Mouse (Mus musculus) intestine, embryonic 15.5 days (tissue): ENCODE results near the gene Gse1. TPM values are rescaled to one million over a fixed set of nuclear protein-coding genes. Genes with fewer than 3 reads are reported as not detected.

Experiments used
- ATAC-seq: fragments of 200-750 bp; cut with Nextera tagmentation; 2 replicates; pipeline ENCODE4 v1.8.0; 2017; ENCODE audit warnings: moderate TSS enrichment, moderate library complexity
- H3K27ac ChIP-seq: fragments of 300-500 bp; sonication (generic); 2 replicates; pipeline ENCODE4 v1.5.1; 2015; ENCODE audit warnings: mild to moderate bottlenecking, inconsistent platforms
- H3K27me3 ChIP-seq: fragments of 300-500 bp; sonication (generic); replicated peaks from 2 replicates; pipeline ENCODE4 v1.6.1; 2015; ENCODE audit warnings: inconsistent platforms
- H3K36me3 ChIP-seq: fragments of 300-500 bp; sonication (generic); 2 replicates; pipeline ENCODE4 v1.6.1; 2015; ENCODE audit warnings: inconsistent platforms
- H3K4me1 ChIP-seq: fragments of 300-500 bp; sonication (generic); replicated peaks from 2 replicates; pipeline ENCODE4 v1.6.1; 2015; ENCODE audit warnings: inconsistent platforms
- H3K4me2 ChIP-seq: fragments of 300-500 bp; sonication (generic); replicated peaks from 2 replicates; pipeline ENCODE4 v1.6.1; 2015; ENCODE audit warnings: mild to moderate bottlenecking, inconsistent platforms
- H3K4me3 ChIP-seq: fragments of 300-500 bp; sonication (generic); replicated peaks from 2 replicates; pipeline ENCODE4 v1.5.1; 2015; ENCODE audit warnings: inconsistent platforms
- H3K9ac ChIP-seq: fragments of 300-500 bp; sonication (generic); 2 replicates; pipeline ENCODE4 v1.6.1; 2015; ENCODE audit warnings: inconsistent platforms
- H3K9me3 ChIP-seq: fragments of 300-500 bp; sonication (generic); 2 replicates; pipeline ENCODE4 v1.6.1; 2016; ENCODE audit warnings: inconsistent platforms
- WGBS: fragments of 180-500 bp; shearing (Covaris S2); methylation state at CpG from one replicate; pipeline ENCODE4 v1.1.7; 2015; 5-methylcytosine and 5-hydroxymethylcytosine counted together
- polyA plus RNA-seq: library from polyadenylated mRNA; unstranded; fragments of >200 nt; fragmentation: Nextera tagmentation; extraction: Ambion mirVana; gene quantifications from 2 replicates; pipeline ENCODE4 v1.2.1, GENCODE M21; 2015

The Gse1 gene
- polyA plus RNA-seq, 1 experiment from 2014 or later: 7.9 TPM

- Histone ChIP-seq H3K27ac (peak overlapping the region; percentile 78), H3K4me1 (peaks cover 64% of the 10 kb centered on the region), H3K4me2 (0 out of 2 replicates have a peak overlapping the region, but pooled peaks have one; percentile 3)
Measured at GRCm38 (mm10) chr8:120424829-120425198, 196.6 kb downstream of the Gse1 start.

GRCm38 (mm10) chr8:120425199-120425941 lies 197.1 kb downstream of the Gse1 start:
- no peak overlapping the region for H3K4me3 ChIP-seq
- H3K27ac ChIP-seq: peak overlapping the region; percentile 78
- peak overlapping the region; percentile 24; the same call in 1 of the 2 replicates for H3K4me2 ChIP-seq
- WGBS: 32% methylated on average over 8 of the region's 8 CpGs
- no peak overlapping the region for H3K9ac ChIP-seq
- H3K4me1 ChIP-seq: peaks cover 60% of the 10 kb centered on the region
- peak; percentile 60 for ATAC-seq
- H3K9me3 ChIP-seq: no peaks in the 10 kb centered on the region
- no peaks in the 10 kb centered on the region for H3K36me3 ChIP-seq
- H3K27me3 ChIP-seq: no peaks in the 10 kb centered on the region

More at GRCm38 (mm10) chr8:120424829-120425198, 196.6 kb downstream of the Gse1 start:
- Histone ChIP-seq H3K9me3 (no peaks in the 10 kb centered on the region), H3K36me3 (no peaks in the 10 kb centered on the region), H3K4me3 (no peak overlapping the region), H3K9ac (peak overlapping the region; percentile 29; the same call in 1 of the 2 replicates), H3K27me3 (no peaks in the 10 kb centered on the region)
- WGBS: 49% methylated on average over 4 of the region's 4 CpGs
- ATAC-seq: peak; percentile 2; the same call in 1 of the 2 replicates

GRCm38 (mm10) chr8:120426105-120426504 lies 197.8 kb downstream of the Gse1 start:
- WGBS: 55% methylated on average over 1 of the region's 1 CpGs

DNA sequence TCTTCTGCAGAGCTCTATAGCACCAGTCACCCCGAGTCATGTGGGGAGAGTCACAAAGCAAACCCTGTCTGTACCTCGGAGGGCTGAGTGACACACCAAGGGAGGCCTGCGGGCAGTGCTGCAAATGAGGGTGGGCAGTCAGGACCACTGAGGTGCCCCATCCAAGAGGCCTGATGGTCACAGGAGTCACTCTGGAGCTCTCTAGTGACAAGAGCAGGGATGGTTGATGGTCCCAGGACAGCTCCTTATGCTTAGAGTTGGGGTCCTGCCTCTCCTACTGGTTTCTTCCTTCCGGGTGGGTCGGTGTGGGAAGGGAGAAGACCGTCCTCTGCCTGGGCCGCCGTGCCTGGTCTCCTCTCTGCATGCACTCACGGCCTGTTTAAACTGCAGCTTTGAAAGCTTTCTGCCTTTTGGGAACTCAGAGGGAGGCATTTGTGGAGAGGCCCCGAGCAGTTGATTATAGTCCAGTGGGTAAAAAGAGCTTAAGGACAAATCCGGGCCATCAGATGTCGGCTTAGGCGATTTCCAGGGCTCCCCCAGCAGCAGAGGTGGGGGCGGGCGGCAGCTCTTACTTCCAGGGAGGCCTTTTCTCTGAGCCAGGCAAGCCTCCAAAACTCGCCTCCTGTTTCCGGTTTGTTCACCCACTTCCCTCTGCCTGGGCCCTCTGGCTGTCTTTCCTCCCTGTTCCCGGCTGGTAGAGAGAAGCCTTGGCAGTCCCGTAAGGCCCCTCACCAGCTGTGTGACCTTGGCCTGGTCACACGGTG lies 198.5 kb downstream of the Gse1 start:
- no peak for ATAC-seq
- Histone ChIP-seq H3K9me3 (no peaks in the 10 kb centered on the region), H3K36me3 (no peaks in the 10 kb centered on the region), H3K4me1 (peaks cover 50% of the 10 kb centered on the region), H3K27ac (0 out of 2 replicates have a peak overlapping the region, but pooled peaks have one; percentile 10), H3K27me3 (no peaks in the 10 kb centered on the region), H3K4me3 (no peak overlapping the region), H3K9ac (0 out of 2 replicates have a peak overlapping the region, but pooled peaks have one; percentile 12), H3K4me2 (no peak overlapping the region)
- WGBS: 45% methylated on average over 20 of the region's 20 CpGs

More at GRCm38 (mm10) chr8:120426105-120426504, 197.8 kb downstream of the Gse1 start:
- Histone ChIP-seq H3K27me3 (no peaks in the 10 kb centered on the region), H3K27ac (peak overlapping the region; percentile 78; the same call in 1 of the 2 replicates), H3K9ac (no peak overlapping the region), H3K4me2 (no peak overlapping the region), H3K4me1 (peaks cover 57% of the 10 kb centered on the region), H3K36me3 (no peaks in the 10 kb centered on the region), H3K9me3 (no peaks in the 10 kb centered on the region), H3K4me3 (no peak overlapping the region)
- ATAC-seq: 0 out of 2 replicates have a peak, but pooled peaks have one; percentile 7

DNA sequence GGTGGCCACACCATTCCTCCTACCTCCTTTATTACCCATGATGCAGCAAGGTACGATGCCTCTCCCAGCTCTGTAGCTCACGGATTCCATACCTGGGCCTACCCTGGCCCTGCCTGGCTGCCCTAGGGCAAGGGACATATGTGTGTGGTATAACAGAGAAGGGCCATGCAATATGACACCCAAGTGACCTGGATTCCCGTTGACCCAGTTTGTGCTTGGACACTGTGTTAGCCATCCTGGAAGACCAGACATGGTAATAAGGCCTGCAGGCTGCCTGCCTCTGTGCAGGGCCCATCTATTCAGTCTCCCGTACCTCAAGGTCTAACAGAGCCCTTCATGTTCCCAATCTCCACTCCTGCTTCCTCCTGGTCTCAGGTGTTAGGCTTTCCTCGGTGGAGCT lies 200.2 kb downstream of the Gse1 start:
- no peak for ATAC-seq
- no peak overlapping the region for H3K4me3 ChIP-seq
- peaks cover 40% of the 10 kb centered on the region for H3K4me1 ChIP-seq
- no peaks in the 10 kb centered on the region for H3K27me3 ChIP-seq
- H3K9me3 ChIP-seq: no peaks in the 10 kb centered on the region
- H3K9ac ChIP-seq: no peak overlapping the region
- no peaks in the 10 kb centered on the region for H3K36me3 ChIP-seq
- no peak overlapping the region for H3K27ac ChIP-seq
- 79% methylated on average over 5 of the region's 5 CpGs for WGBS
- no peak overlapping the region for H3K4me2 ChIP-seq

DNA sequence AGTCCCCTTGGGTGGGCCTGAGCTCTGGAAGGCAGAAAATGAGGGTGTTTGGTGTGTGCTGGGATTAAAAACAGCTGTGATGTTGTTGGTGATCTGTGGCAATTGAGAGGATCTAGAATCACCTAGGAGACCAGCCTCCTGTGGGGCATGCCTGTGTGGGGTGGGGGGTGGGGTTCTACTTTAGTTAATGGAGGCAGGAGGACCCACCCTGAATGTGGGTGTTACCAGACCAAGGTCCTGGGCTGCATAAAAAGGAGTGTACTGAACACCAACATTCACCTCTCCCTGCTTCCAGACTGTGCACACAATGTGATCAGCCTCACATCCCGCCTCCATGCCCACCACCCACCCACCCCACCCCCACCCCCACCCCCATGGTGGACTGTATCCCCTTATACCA lies 200.9 kb downstream of the Gse1 start:
- Histone ChIP-seq H3K27me3 (no peaks in the 10 kb centered on the region), H3K9ac (no peak overlapping the region), H3K4me2 (no peak overlapping the region), H3K4me3 (no peak overlapping the region), H3K36me3 (no peaks in the 10 kb centered on the region), H3K4me1 (peaks cover 35% of the 10 kb centered on the region), H3K27ac (no peak overlapping the region), H3K9me3 (no peaks in the 10 kb centered on the region)
- WGBS: 100% methylated on average over 1 of the region's 1 CpGs
- no peak for ATAC-seq

DNA sequence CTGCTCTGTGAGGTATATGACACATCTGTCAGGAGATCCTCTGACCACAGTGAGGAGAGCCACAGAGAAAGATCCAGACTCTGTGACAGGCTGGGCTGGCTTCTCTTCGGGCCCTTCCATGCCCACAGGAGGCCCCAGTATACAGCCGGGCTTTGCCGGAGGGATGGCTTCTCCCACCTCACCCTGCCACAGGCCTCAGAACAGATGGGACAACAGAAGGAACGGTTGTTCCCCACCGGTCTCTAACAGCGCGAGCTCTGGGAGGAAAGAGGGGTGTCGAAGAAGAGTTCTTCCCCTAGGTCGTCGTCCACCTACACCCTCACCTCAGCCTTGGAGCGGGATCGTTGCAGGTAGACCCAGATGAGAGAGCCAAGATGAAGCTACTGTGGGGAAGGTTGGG lies 202.8 kb downstream of the Gse1 start:
- no peak overlapping the region for H3K9ac ChIP-seq
- no peak overlapping the region for H3K4me3 ChIP-seq
- no peaks in the 10 kb centered on the region for H3K36me3 ChIP-seq
- H3K4me1 ChIP-seq: peaks cover 16% of the 10 kb centered on the region
- H3K4me2 ChIP-seq: no peak overlapping the region
- 82% methylated on average over 12 of the region's 12 CpGs for WGBS
- no peak overlapping the region for H3K27ac ChIP-seq
- no peaks in the 10 kb centered on the region for H3K9me3 ChIP-seq
- no peaks in the 10 kb centered on the region for H3K27me3 ChIP-seq
- ATAC-seq: no peak

GRCm38 (mm10) chr8:120432438-120432837 lies 204.2 kb downstream of the Gse1 start:
- H3K27me3 ChIP-seq: no peaks in the 10 kb centered on the region
- peaks cover 15% of the 10 kb centered on the region for H3K4me1 ChIP-seq
- H3K4me2 ChIP-seq: no peak overlapping the region
- no peaks in the 10 kb centered on the region for H3K36me3 ChIP-seq
- 74% methylated on average over 7 of the region's 7 CpGs for WGBS
- no peak overlapping the region for H3K27ac ChIP-seq
- H3K9ac ChIP-seq: no peak overlapping the region
- no peak for ATAC-seq
- no peak overlapping the region for H3K4me3 ChIP-seq
- H3K9me3 ChIP-seq: no peaks in the 10 kb centered on the region

- Histone ChIP-seq H3K4me3 (no peak overlapping the region), H3K36me3 (no peaks in the 10 kb centered on the region), H3K9ac (no peak overlapping the region), H3K4me1 (peaks cover 20% of the 10 kb centered on the region), H3K4me2 (no peak overlapping the region), H3K27ac (no peak overlapping the region), H3K27me3 (no peaks in the 10 kb centered on the region), H3K9me3 (no peaks in the 10 kb centered on the region)
- WGBS: 82% methylated on average over 7 of the region's 7 CpGs
- ATAC-seq: no peak
Measured at GRCm38 (mm10) chr8:120433143-120433542, 204.9 kb downstream of the Gse1 start.

DNA sequence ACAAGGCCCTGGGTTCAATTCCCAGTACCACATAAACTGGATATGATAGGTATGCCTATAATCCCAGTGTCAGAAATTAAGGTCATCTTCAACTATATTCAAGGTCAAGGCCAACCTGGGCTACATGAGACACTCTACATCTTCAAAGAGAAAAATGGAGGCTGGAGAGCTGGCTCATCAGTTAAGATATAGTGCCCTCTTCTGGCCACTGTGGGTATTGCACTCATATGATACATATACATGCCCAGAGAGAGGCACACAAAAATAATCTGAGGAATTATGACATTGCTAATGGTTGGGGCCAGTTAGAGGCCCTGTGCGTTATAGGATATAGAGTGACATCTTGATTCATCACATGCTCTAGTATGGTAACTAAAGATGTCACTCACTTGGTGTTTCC lies 205.5 kb downstream of the Gse1 start:
- Histone ChIP-seq H3K9me3 (no peaks in the 10 kb centered on the region), H3K27me3 (no peaks in the 10 kb centered on the region), H3K4me1 (peaks cover 24% of the 10 kb centered on the region), H3K4me3 (no peak overlapping the region), H3K36me3 (no peaks in the 10 kb centered on the region), H3K27ac (no peak overlapping the region), H3K9ac (no peak overlapping the region), H3K4me2 (no peak overlapping the region)
- no peak for ATAC-seq
- WGBS: 95% methylated on average over 1 of the region's 1 CpGs

- Histone ChIP-seq H3K4me1 (peaks cover 37% of the 10 kb centered on the region), H3K27ac (no peak overlapping the region), H3K4me3 (no peak overlapping the region), H3K9me3 (no peaks in the 10 kb centered on the region), H3K36me3 (no peaks in the 10 kb centered on the region), H3K4me2 (no peak overlapping the region), H3K9ac (no peak overlapping the region), H3K27me3 (no peaks in the 10 kb centered on the region)
- ATAC-seq: no peak
- 92% methylated on average over 15 of the region's 15 CpGs for WGBS
Measured at GRCm38 (mm10) chr8:120435781-120436180, 207.5 kb downstream of the Gse1 start.

GRCm38 (mm10) chr8:120436491-120437030 lies 208.3 kb downstream of the Gse1 start:
- H3K4me3 ChIP-seq: no peak overlapping the region
- no peaks in the 10 kb centered on the region for H3K36me3 ChIP-seq
- no peaks in the 10 kb centered on the region for H3K9me3 ChIP-seq
- H3K9ac ChIP-seq: no peak overlapping the region
- H3K4me2 ChIP-seq: no peak overlapping the region
- no peaks in the 10 kb centered on the region for H3K27me3 ChIP-seq
- WGBS: 60% methylated on average over 5 of the region's 5 CpGs
- no peak for ATAC-seq
- H3K27ac ChIP-seq: no peak overlapping the region
- H3K4me1 ChIP-seq: peaks cover 43% of the 10 kb centered on the region
